Mouse (Mus musculus) brain, embryonic 14.5 days (tissue): ENCODE measurements around the gene Dnajc10.

Experiments
- CTCF ChIP-seq: fragments of 200-500 bp; IDR thresholded peaks from 2 replicates; pipeline ENCODE4 v1.5.1; 2012; ENCODE audit warnings: inconsistent platforms, mild to moderate bottlenecking, moderate library complexity, borderline replicate concordance; ENCODE audit not compliant: insufficient read depth, insufficient read length; ENCODE audit errors: extremely low read depth
- POLR2A ChIP-seq: fragments of 200-500 bp; IDR thresholded peaks from 2 replicates; pipeline ENCODE4 v1.6.1; 2012; ENCODE audit warnings: mild to moderate bottlenecking, inconsistent platforms, borderline replicate concordance; ENCODE audit not compliant: poor library complexity, insufficient read depth, insufficient read length, severe bottlenecking; ENCODE audit errors: extremely low read depth

DNA sequence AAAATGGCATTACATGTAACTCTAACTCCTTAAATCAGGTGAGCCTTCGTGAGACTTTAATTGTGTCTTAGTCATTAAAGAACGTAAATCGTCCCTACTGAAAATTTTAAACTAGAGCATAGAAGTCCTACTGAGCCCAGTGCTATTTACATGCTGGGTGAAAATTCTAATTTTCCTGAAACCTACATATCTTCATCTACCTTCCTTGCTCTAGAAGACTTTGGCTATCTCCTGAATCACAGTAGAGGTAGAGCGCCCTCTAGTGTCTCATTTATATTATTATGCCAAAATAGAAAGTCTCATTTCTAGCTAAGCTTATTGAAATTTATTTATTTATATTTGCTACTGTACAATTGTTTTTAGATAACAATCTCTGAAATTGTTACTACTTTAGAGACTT lies 47.2 kb upstream of the Dnajc10 start:
- TF ChIP-seq POLR2A (no peak), CTCF (no peak)
